Comparison of ENCODE assay signal across 8 mouse cellular contexts in the genomic region with DNA sequence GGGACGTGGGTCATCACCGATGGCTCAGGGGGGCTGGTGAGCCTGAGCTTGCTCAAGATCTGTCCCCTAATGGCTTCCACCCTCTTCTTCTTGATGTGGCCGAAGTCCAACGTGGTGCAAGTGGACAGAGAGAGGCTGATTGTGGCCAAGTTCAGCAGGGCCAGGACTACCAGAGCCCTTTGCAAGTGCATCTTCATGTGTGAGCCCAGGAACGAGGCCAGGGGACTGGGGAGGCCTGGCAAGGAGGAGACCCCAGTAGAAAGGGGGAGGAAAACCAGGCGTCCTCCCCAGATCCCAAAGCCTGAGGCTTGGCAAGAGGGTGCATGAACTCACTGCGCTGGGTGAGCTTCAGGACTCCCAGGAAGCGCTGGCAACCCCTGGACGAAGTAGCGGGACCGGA. TPM values are rescaled to one million over a fixed set of nuclear protein-coding genes. Genes with fewer than 3 reads are reported as not detected.
DNase-seq lines count a peak whose midpoint lies in the region; ATAC-seq and TF ChIP-seq lines count a peak whose summit lies in the region.

No protein-coding gene starts in this region.

- no peak for ATAC-seq in forebrain, embryonic 11.5 days (replicated peaks; ENCODE audit: low FRiP score)
- no peak for ATAC-seq in limb, embryonic 13.5 days (ENCODE audit: low FRiP score, low read depth)
- no peak for ATAC-seq in stomach, embryonic 14.5 days (ENCODE audit: insufficient number of reproducible peaks, insufficient read depth, low FRiP score, low read depth)

- WGBS in forebrain, embryonic 11.5 days, result 18% methylated on average over 11 of the region's 11 CpGs
- WGBS in limb, embryonic 13.5 days, result 16% methylated on average over 11 of the region's 11 CpGs
- WGBS in stomach, embryonic 14.5 days, result 20% methylated on average over 11 of the region's 11 CpGs

- H3K9ac ChIP-seq in forebrain, embryonic 11.5 days (ENCODE audit: low read length), result peak overlapping the region; percentile 36
- H3K9ac ChIP-seq in limb, embryonic 13.5 days, result peak overlapping the region; percentile 78
- H3K9ac ChIP-seq in stomach, embryonic 14.5 days (replicated peaks; ENCODE audit: low read depth, low read length), result peak overlapping the region; percentile 37

- H3K4me2 ChIP-seq in forebrain, embryonic 11.5 days (ENCODE audit: low read depth, low read length, severe bottlenecking), result peak overlapping the region; percentile 77
- H3K4me2 ChIP-seq in limb, embryonic 13.5 days (replicated peaks), result peak overlapping the region; percentile 97
- peak overlapping the region; percentile 48 for H3K4me2 ChIP-seq in stomach, embryonic 14.5 days (replicated peaks; ENCODE audit: low read depth, low read length)

- H3K27me3 ChIP-seq in E14TG2a.4 (ENCODE audit: insufficient read depth, low read length), result peaks cover 77% of the 10 kb centered on the region
- peaks cover 7% of the 10 kb centered on the region for H3K27me3 ChIP-seq in forebrain, embryonic 11.5 days (ENCODE audit: control insufficient read depth, insufficient read depth, low read length)
- no peaks in the 10 kb centered on the region for H3K27me3 ChIP-seq in limb, embryonic 13.5 days
- no peaks in the 10 kb centered on the region for H3K27me3 ChIP-seq in stomach, embryonic 14.5 days (ENCODE audit: control insufficient read depth, insufficient read depth, low read length)

- intact Hi-C loops in gastrocnemius, postnatal 14 days (cut with DNase I; ENCODE audit: low total_unique reads), result loop anchor here (5.0 kb wide), 2 partner anchors 125 to 220 kb away; no protein-coding TSS in a partner anchor

- H3K4me3 ChIP-seq in E14TG2a.4 (replicated peaks; ENCODE audit: low read length), result peak overlapping the region; percentile 81
- peak overlapping the region; percentile 42; the same call in 1 of the 2 replicates for H3K4me3 ChIP-seq in forebrain, embryonic 11.5 days (ENCODE audit: low read depth, low read length)
- H3K4me3 ChIP-seq in limb, embryonic 13.5 days, result peak overlapping the region; percentile 58
- H3K4me3 ChIP-seq in stomach, embryonic 14.5 days (ENCODE audit: low read depth, low read length), result peak overlapping the region; percentile 37

- H3K9me3 ChIP-seq in E14TG2a.4 (ENCODE audit: low read length), result peaks cover 6% of the 10 kb centered on the region; the same call in 1 of the 2 replicates
- H3K9me3 ChIP-seq in forebrain, embryonic 11.5 days (ENCODE audit: control insufficient read depth, low read length), result no peaks in the 10 kb centered on the region
- H3K9me3 ChIP-seq in limb, embryonic 13.5 days, result no peaks in the 10 kb centered on the region
- no peaks in the 10 kb centered on the region for H3K9me3 ChIP-seq in stomach, embryonic 14.5 days (ENCODE audit: control insufficient read depth, low read depth, low read length)

- no peak overlapping the region for H3K27ac ChIP-seq in forebrain, embryonic 11.5 days (ENCODE audit: low read depth, low read length)
- H3K27ac ChIP-seq in limb, embryonic 13.5 days, result peak overlapping the region; percentile 99
- peak overlapping the region; percentile 89 for H3K27ac ChIP-seq in stomach, embryonic 14.5 days (ENCODE audit: low read length)

- peaks cover 29% of the 10 kb centered on the region for H3K4me1 ChIP-seq in E14TG2a.4 (replicated peaks; ENCODE audit: low read depth, low read length)
- peaks cover 11% of the 10 kb centered on the region; the same call in 1 of the 2 replicates for H3K4me1 ChIP-seq in forebrain, embryonic 11.5 days (replicated peaks; ENCODE audit: control insufficient read depth, insufficient read depth, low read length)
- peaks cover 58% of the 10 kb centered on the region for H3K4me1 ChIP-seq in limb, embryonic 13.5 days
- peaks cover 10% of the 10 kb centered on the region for H3K4me1 ChIP-seq in stomach, embryonic 14.5 days (ENCODE audit: control insufficient read depth, insufficient read depth, low read length)

- TF ChIP-seq CTCF in E14TG2a.4 (conservative IDR thresholded peaks at IDR 0.05; ENCODE audit: low read length), result no peak

- no peaks in the 10 kb centered on the region for H3K36me3 ChIP-seq in E14TG2a.4 (ENCODE audit: insufficient read depth, low read length)
- H3K36me3 ChIP-seq in forebrain, embryonic 11.5 days (ENCODE audit: control insufficient read depth, insufficient read depth, low read length), result no peaks in the 10 kb centered on the region
- H3K36me3 ChIP-seq in limb, embryonic 13.5 days, result peaks cover 16% of the 10 kb centered on the region
- H3K36me3 ChIP-seq in stomach, embryonic 14.5 days (ENCODE audit: control insufficient read depth, insufficient read depth, low read length), result no peaks in the 10 kb centered on the region

- DNase-seq in gastrocnemius, postnatal 14 days, result peak; percentile 48
- no peak for DNase-seq in gastrocnemius, postnatal 25 days
- no peak for DNase-seq in forebrain, embryonic 11.5 days (ENCODE audit: low spot score)
- no peak for DNase-seq in embryo, embryonic 10.5 days (ENCODE audit: low spot score)
- no peak for DNase-seq in urinary bladder, postnatal 25 days (ENCODE audit: low spot score)

RNA-seq across cellular contexts. Expression of gene Tgfb3, which starts 1.1 kb away (rescaled TPM):
- 10 to 100 TPM; 25.6 to 31.7 TPM for total RNA-seq in gastrocnemius, postnatal 14 days (2021)
- total RNA-seq in gastrocnemius, postnatal 25 days (2021), result 10 to 100 TPM; 31.4 to 32.5 TPM
- polyA plus RNA-seq in forebrain, embryonic 11.5 days (2014; fragmentation: Nextera tagmentation; extraction: Ambion mirVana), result 5.1 and 5.7 TPM in 2 replicates
- 67.8 and 73.3 TPM in 2 replicates for polyA plus RNA-seq in limb, embryonic 13.5 days (2015; fragmentation: Nextera tagmentation; extraction: Ambion mirVana)
- 27.5 and 29.6 TPM in 2 replicates for polyA plus RNA-seq in stomach, embryonic 14.5 days (2014; fragmentation: Nextera tagmentation; extraction: Ambion mirVana)

RNA-seq across cellular contexts. Expression of gene Ift43, which starts 4.6 kb away (rescaled TPM):
- total RNA-seq in gastrocnemius, postnatal 14 days (2021), result 10 to 100 TPM; 11.9 to 13.4 TPM
- 1 to 10 TPM; 7.8 to 9.5 TPM for total RNA-seq in gastrocnemius, postnatal 25 days (2021)
- 80.9 and 89.3 TPM in 2 replicates for polyA plus RNA-seq in forebrain, embryonic 11.5 days (2014; fragmentation: Nextera tagmentation; extraction: Ambion mirVana)
- 81.3 and 86.7 TPM in 2 replicates for polyA plus RNA-seq in limb, embryonic 13.5 days (2015; fragmentation: Nextera tagmentation; extraction: Ambion mirVana)
- polyA plus RNA-seq in stomach, embryonic 14.5 days (2014; fragmentation: Nextera tagmentation; extraction: Ambion mirVana), result 73.5 and 74.5 TPM in 2 replicates
